Mouse (Mus musculus): ENCODE results near the gene Prpf31.

Gene Prpf31

GRCm38 (mm10) chr7:3685400-3686187 is 55.8 kb downstream of the Prpf31 start:
- no peak for DNase-seq (ENCODE audit: low read depth, low spot score)

DNA sequence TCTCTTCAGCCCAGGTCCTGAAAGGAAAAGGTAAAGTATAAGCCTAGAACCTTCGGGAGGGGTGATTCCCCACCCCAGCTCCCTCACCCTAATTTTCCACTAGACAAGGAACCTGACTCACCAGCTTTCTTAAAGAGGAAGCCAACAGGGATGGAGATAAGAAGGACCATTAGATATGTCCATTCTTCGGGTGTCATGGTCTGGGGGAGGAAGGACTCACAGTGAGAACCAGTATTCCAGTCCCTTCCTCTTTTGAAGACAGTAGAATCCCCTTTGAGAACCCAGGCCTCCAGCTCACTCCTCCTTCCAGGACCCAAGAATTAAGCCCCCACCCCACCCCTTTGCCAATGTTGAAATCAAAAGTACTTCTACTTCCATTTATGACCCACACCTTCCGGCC is 62.1 kb downstream of the Prpf31 start:
- no peak for DNase-seq (ENCODE audit: low read depth, low spot score)

All from embryo, embryonic 11.5 days (tissue).